Mouse (Mus musculus) testis, adult 2 months (tissue): Measurements from ENCODE around the gene Car5a. TPM values are rescaled to one million over a fixed set of nuclear protein-coding genes. Genes with fewer than 3 reads are reported as not detected.

ENCODE experiments used
- H3K27ac ChIP-seq: fragments of 200-500 bp; 2 replicates; pipeline ENCODE4 v1.5.1; 2012; ENCODE audit warnings: low read depth, low read length; ENCODE audit not compliant: control insufficient read depth, insufficient read depth
- H3K27me3 ChIP-seq: fragments of 200-500 bp; 2 replicates; pipeline ENCODE4 v1.6.1; 2012; ENCODE audit warnings: mild to moderate bottlenecking, low read length, moderate library complexity; ENCODE audit not compliant: control insufficient read depth, insufficient read depth
- H3K36me3 ChIP-seq: fragments of 200-500 bp; 2 replicates; pipeline ENCODE4 v1.6.1; 2012; ENCODE audit warnings: mild to moderate bottlenecking, low read length; ENCODE audit not compliant: control insufficient read depth, insufficient read depth
- H3K4me1 ChIP-seq: fragments of 200-500 bp; 2 replicates; pipeline ENCODE4 v1.6.1; 2012; ENCODE audit warnings: low read length; ENCODE audit not compliant: control insufficient read depth, insufficient read depth
- H3K4me3 ChIP-seq: fragments of 200-500 bp; 2 replicates; pipeline ENCODE4 v1.5.1; 2012; ENCODE audit warnings: low read depth, mild to moderate bottlenecking, low read length, moderate library complexity, mixed read lengths; ENCODE audit not compliant: control insufficient read depth
- CTCF ChIP-seq: fragments of 200-500 bp; IDR thresholded peaks from 2 replicates; pipeline ENCODE4 v1.5.1; 2012; ENCODE audit warnings: low read depth, mild to moderate bottlenecking, inconsistent platforms, low read length, moderate library complexity; ENCODE audit not compliant: control insufficient read depth, insufficient read depth, insufficient replicate concordance
- POLR2A ChIP-seq: fragments of 200-500 bp; IDR thresholded peaks from 2 replicates; pipeline ENCODE4 v1.6.1; 2012; ENCODE audit warnings: low read depth, mild to moderate bottlenecking, inconsistent platforms, low read length, moderate library complexity; ENCODE audit not compliant: control insufficient read depth
- polyA plus RNA-seq: library from polyadenylated mRNA; depleted of rRNA; stranded (reverse); fragments of >200 nt; gene quantifications from 2 replicates; pipeline ENCODE4 v1.2.3, GENCODE M21; 2012

The Car5a gene
- polyA plus RNA-seq, 1 experiment = not detected

DNA sequence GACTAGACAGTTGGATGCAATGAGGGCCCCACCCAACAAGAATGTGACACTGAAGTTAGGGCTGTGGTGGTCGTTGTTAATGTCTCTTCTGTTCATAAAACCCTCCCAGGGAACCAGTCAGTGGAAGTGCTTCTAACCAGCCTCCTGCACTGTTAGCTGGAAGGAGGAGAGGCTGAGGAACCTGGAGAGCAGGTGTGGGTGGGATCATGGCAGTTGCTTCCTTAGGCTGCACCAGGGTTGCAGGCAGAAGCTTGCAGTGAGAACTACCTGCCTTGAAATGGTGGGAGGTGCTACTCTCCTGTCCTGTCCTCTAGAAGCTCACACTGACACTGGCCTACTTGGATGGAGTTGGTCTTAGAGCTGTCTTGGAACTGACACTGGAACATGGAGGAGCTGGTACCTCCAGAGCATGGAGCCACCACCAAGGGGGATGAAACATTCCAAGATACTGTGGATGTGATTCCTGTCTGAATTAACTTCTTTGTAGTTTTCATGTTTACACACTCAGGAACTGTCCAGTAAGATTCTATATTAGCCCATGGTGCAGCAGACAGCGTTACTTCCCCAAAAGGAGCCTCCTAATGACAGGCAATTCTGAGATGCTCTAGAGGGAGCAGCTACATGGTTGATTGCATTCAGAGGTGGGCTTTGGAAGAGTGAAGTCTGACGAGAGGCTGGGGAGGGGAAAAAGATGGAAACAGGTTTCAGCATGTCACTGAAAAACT, 9.3 kb upstream of the Car5a start:
- no peaks in the 10 kb centered on the region for H3K36me3 ChIP-seq
- no peak overlapping the region for H3K27ac ChIP-seq
- H3K4me3 ChIP-seq = no peak overlapping the region
- H3K27me3 ChIP-seq = no peaks in the 10 kb centered on the region
- peaks cover 8% of the 10 kb centered on the region for H3K4me1 ChIP-seq
- no peak for TF ChIP-seq CTCF
- TF ChIP-seq POLR2A = peak; percentile 63; the same call in 1 of the 2 replicates

DNA sequence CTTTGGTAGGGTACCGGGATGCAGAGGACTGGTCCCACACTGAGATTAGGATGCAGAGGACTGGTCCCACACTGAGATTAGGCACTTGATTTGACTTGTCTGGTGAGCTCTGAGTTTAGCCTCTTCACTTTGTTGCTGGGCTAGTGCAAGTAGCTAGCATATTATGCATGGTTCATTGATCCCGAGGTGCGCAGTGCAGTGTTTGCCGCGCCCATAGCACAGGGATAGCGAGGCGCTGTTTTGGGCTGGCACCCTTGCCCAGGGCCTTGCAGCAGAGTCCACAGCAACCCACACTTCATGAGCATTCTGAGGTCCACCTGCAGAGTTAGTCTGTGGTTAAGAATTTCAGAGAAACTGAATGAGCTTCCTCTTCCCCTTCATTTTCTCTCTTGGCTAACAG, 8.1 kb upstream of the Car5a start:
- Histone ChIP-seq H3K4me1 (peaks cover 19% of the 10 kb centered on the region), H3K27ac (no peak overlapping the region), H3K4me3 (no peak overlapping the region), H3K27me3 (no peaks in the 10 kb centered on the region), H3K36me3 (no peaks in the 10 kb centered on the region)
- no peak; the same call in 1 of the 2 replicates for TF ChIP-seq POLR2A
- TF ChIP-seq CTCF = no peak

DNA sequence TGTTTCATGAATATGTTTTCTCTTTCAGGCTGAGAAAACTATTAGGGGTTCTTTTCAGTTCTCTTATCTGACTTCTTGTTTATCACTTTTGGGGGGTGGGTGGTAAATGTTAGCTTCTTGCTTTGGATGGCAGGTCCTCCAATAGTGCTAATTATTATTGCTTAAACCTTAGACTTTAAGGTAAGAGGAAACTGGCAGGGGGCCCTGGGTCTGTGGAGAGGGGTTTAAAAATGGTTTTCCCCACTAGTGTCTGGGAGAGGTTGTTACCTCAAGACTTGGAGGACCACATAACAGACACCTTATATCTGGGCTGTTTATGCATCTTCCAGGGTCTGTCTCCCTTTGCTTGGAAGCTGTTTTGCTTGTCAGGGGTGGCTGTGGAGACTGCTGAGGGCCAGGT, 7.4 kb upstream of the Car5a start:
- H3K4me1 ChIP-seq = peaks cover 25% of the 10 kb centered on the region
- TF ChIP-seq CTCF (no peak), POLR2A (no peak)
- no peak overlapping the region for H3K27ac ChIP-seq
- no peaks in the 10 kb centered on the region for H3K27me3 ChIP-seq
- no peaks in the 10 kb centered on the region for H3K36me3 ChIP-seq
- no peak overlapping the region for H3K4me3 ChIP-seq

DNA sequence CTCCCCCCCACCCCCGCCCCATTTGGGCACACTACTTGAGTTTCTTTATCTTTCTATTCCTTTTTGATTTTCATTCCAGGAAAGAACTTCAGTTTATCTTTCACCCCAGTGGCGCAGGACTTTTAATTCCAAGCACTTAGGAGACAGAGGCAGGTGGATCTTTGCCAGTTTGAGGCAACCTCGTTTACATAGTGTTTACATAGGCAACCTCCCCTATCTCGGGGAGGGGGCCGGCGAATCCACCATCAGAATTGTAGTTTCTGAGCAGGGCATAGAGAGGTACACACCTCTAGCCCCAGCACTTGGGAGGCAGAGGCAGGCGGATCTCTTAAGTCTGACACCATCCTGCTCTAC, 6.9 kb upstream of the Car5a start:
- Histone ChIP-seq H3K4me1 (peaks cover 29% of the 10 kb centered on the region), H3K36me3 (no peaks in the 10 kb centered on the region), H3K4me3 (peak overlapping the region; percentile 96), H3K27ac (peak overlapping the region; percentile 100), H3K27me3 (no peaks in the 10 kb centered on the region)
- no peak for TF ChIP-seq CTCF
- TF ChIP-seq POLR2A = no peak

DNA sequence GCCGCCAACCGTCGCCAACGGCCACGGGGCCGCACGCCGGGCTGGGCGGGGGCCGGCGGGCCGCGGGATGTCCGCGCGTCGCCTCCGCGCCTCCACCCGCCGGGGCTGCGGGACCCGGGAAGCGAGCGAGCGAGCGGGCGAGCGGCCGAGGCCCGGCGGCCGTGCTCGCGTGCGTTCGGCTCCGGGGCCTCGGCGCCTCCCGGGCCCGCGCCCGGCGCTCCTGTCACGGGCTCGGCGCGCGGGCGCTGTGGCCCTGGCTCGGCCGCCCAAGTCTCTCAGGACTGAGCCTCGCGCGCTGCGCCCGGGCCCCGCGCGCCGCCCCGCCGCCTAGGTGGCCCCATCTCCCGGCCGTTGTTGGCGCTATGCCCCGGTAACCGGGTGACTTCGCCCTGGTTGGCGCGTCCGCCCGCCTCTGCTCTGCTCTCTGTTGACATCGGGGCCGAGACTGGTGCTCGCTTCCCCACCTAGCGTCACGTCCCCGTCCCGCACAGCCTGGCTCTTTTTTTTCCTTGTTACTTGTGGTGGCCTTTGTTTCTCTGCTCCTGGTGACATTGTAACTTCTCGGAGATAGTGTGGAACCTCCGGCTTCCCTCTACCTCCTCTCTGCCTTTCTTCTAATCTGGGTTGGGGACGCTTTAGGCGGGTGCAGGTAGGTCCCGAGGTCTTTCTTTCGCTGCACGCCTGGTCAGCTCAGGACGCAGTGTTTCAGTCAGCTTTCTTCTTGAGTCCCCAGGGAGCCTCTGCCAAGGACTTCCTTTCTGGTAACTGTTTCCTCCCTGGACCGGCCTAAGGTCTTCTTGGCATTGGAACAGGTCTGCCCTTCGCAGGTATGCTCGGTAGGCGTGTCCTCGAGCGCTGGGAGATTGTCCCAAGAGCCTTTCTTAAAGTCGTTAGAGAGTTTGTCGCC, 6.3 kb upstream of the Car5a start:
- TF ChIP-seq CTCF (no peak), POLR2A (0 out of 2 replicates have a peak, but pooled peaks have one; percentile 59)
- peaks cover 29% of the 10 kb centered on the region for H3K4me1 ChIP-seq

DNA sequence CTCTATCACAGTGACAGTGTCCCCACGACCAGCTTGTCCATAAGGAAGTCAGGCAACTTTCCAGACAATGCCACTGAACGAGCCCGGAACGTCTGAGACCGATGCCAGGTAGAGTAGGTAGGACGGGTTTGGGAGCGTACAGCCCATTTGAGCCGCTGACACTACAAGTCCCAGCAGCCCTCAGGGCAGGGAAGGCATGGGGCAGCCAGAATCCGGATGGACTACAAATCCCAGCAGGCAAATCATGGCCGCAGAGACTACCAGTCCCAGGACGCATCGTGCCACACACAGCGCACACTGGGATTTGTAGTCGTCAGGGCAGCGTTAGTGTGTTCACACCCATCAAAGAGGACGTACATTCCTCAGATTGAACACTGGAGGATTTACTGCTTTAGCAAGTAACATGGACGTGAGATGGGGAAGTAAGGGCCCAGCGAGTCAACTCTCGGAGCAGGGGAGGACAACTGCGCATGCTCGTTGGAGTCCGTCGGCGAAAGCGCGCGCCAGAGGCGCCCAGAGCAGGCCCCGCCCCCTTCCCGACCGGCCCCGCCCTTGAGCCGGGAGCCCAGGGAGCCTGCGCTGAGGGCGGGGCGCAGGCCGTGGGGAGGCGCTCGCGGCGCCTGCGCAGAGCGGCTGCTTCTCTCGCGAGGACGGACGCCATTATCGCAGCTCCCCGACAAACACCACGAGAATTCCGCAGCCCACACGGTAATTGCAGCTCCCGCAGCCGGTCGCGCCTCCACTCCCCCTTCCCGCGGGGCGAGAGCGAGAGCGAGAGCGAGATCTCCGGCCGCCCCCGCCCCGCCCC, 5.4 kb upstream of the Car5a start:
- Histone ChIP-seq H3K27me3 (no peaks in the 10 kb centered on the region), H3K4me1 (peaks cover 27% of the 10 kb centered on the region)

More for the DNA sequence above, 6.3 kb upstream of the Car5a start:
- H3K27me3 ChIP-seq = no peaks in the 10 kb centered on the region
- no peaks in the 10 kb centered on the region for H3K36me3 ChIP-seq
- H3K27ac ChIP-seq = peak overlapping the region; percentile 100
- H3K4me3 ChIP-seq = peak overlapping the region; percentile 96

DNA sequence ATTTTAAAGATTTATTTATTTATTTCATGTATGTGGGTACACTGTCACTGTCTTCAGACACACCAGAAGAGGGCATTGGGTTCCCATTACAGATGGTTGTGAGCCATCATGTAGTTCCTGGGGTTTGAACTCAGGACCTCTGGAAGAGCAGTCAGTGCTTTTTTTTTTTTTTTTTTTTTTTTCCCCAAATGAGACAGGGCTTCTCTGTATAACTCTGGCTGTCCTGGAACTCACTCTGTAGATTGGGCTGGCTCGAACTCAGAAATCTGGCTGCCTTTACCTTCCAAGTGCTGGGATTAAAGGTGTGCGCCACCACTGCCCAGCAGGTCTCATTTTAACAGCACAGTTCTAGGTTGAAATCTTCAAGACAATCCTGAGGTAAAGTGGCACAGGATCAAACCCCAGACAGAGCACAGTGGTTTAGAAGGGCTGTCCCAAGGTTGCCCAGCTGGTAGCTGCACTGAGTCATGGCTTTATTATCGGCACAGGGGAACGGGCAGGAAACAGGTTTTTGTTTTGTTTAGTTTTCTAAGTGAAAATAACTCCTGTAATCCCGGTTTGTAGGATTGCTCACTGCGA, 4.6 kb upstream of the Car5a start, which contains the start of gene Banp:
Gene Banp, plus strand, starts transcription at position 529 of the 579 bp plus-strand sequence.
- Histone ChIP-seq H3K27me3 (no peaks in the 10 kb centered on the region), H3K4me3 (peak within 1 kb of the TSS; percentile 96), H3K27ac (peak within 1 kb of the TSS; percentile 100), H3K4me1 (peaks cover 27% of the 10 kb centered on the region), H3K36me3 (no peaks in the 10 kb centered on the region)
- TF ChIP-seq CTCF (no peak), POLR2A (no peak)

More for the DNA sequence above, 5.4 kb upstream of the Car5a start:
- TF ChIP-seq POLR2A = peak; percentile 64; the same call in 1 of the 2 replicates
- no peak for TF ChIP-seq CTCF
- H3K36me3 ChIP-seq = no peaks in the 10 kb centered on the region
- H3K4me3 ChIP-seq = peak overlapping the region; percentile 96
- peak overlapping the region; percentile 100 for H3K27ac ChIP-seq
